Mouse (Mus musculus): Measurements from ENCODE around the gene Drg2. TPM values are rescaled to one million over a fixed set of nuclear protein-coding genes. Genes with fewer than 3 reads are reported as not detected.
"Not testable (repeated sequence)": the region's sequence is repeated elsewhere in the genome, so short reads cannot be mapped to it uniquely, and the experiment has no call there.

Drg2 gene
- polyA plus RNA-seq, 1 experiment from 2014 or later, result 117 TPM

DNA sequence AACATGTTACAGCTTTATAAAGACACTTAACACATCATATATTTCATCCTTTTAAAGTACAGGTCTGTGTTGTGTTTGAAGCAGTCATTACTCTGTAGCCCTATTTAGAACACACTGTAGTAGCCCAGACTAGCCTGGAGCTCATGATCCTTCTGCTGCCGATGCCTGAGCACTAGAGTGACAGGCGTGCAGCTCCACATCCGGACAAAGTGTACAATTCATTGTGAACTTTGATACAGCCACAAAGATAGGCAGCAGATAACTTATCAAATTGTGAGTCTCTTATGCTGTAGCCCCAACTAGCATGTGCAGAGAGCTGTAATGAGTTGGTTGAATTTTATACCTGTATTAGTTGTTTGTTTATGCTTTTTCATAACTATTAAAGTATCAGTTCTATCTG lies 26.8 kb upstream of the Drg2 start:
- no peak overlapping the region for H3K4me3 ChIP-seq (replicated peaks)
- no peaks in the 10 kb centered on the region for H3K27me3 ChIP-seq
- no peak overlapping the region for H3K4me2 ChIP-seq
- no peaks in the 10 kb centered on the region for H3K4me1 ChIP-seq (replicated peaks)
- ATAC-seq (ENCODE audit: insufficient number of reproducible peaks, insufficient read depth, low FRiP score, low TSS enrichment, low read depth), result no peak
- WGBS, result 93% methylated on average over 3 of the region's 3 CpGs
- H3K36me3 ChIP-seq, result peaks cover 62% of the 10 kb centered on the region
- no peak overlapping the region for H3K9ac ChIP-seq (replicated peaks)
- no peaks in the 10 kb centered on the region for H3K9me3 ChIP-seq
- no peak overlapping the region for H3K27ac ChIP-seq

DNA sequence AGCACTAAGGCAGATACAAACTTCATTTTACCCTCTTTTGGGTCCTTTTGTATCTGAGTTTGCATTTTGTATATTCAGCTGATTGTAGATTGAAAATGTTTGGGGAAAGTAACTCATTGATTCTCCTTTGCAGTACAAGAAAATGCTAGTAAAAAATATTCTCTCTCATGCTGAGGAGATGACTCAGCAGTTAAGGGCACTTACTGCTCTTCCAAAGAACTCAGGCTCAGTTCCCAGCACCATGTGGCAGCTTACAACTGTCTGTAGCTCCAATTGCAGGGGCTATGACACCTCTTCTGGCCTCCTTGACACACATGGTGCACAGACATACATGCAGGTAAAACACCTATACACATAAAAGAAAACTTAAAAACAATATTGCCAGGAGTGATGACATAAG lies 20.9 kb upstream of the Drg2 start:
- no peak for ATAC-seq (ENCODE audit: insufficient number of reproducible peaks, insufficient read depth, low FRiP score, low TSS enrichment, low read depth)
- no peaks in the 10 kb centered on the region for H3K4me1 ChIP-seq (replicated peaks)
- H3K27ac ChIP-seq, result no peak overlapping the region
- H3K9ac ChIP-seq (replicated peaks), result no peak overlapping the region
- no peak overlapping the region for H3K4me2 ChIP-seq
- H3K27me3 ChIP-seq, result no peaks in the 10 kb centered on the region
- H3K4me3 ChIP-seq (replicated peaks), result no peak overlapping the region
- no peaks in the 10 kb centered on the region for H3K9me3 ChIP-seq
- peaks cover 85% of the 10 kb centered on the region for H3K36me3 ChIP-seq

DNA sequence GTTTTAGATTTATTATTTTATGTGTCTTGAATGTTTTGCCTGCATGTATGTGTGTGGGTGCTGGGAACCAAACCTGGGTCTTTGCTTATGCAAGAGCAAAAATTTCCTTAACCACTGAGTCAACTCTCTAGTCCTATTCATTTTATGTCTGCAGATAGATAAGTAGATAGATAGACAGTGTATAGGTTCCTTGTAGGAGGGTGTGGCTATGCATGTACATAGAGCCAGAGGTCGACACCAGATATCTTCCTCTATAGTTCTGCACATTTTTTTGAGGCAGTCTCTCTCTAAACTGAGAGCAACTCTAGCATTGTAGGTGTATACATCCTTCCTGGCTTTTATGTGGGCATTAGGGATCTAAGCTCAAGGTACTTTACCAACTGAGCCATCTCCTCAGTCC lies 19.3 kb upstream of the Drg2 start:
- ATAC-seq (ENCODE audit: insufficient number of reproducible peaks, insufficient read depth, low FRiP score, low TSS enrichment, low read depth), result no peak
- 97% methylated on average over 1 of the region's 1 CpGs for WGBS
- no peak overlapping the region for H3K27ac ChIP-seq
- no peaks in the 10 kb centered on the region for H3K4me1 ChIP-seq (replicated peaks)
- no peak overlapping the region for H3K4me2 ChIP-seq
- no peak overlapping the region for H3K9ac ChIP-seq (replicated peaks)
- no peak overlapping the region for H3K4me3 ChIP-seq (replicated peaks)
- H3K27me3 ChIP-seq, result no peaks in the 10 kb centered on the region
- H3K36me3 ChIP-seq, result peaks cover 89% of the 10 kb centered on the region
- no peaks in the 10 kb centered on the region for H3K9me3 ChIP-seq

- H3K36me3 ChIP-seq, result peaks cover 91% of the 10 kb centered on the region
Observed at GRCm38 (mm10) chr11:60436618-60437017, 17.8 kb upstream of the Drg2 start.

DNA sequence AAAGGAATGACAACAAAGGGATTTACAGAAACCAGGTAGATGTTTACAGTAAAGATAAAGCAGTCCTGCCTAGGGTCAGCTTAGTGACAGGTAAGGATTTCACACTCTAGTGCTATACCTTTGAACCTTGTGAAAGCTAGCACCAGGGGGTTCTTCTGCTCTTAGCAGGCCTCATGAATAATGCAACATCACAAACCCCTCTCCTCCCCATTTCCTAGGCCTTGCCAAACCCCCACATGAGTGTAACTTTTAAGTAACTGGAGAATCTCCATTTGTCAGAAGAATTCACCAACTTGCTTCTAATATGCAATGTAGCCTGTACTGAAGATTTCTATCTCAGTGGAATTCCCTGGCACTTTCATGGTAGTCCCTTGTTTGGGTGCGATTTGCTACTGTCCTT lies 14.8 kb upstream of the Drg2 start:
- H3K4me3 ChIP-seq (replicated peaks); H3K27me3 ChIP-seq; ATAC-seq (ENCODE audit: insufficient number of reproducible peaks, insufficient read depth, low FRiP score, low TSS enrichment, low read depth); H3K9me3 ChIP-seq; H3K27ac ChIP-seq; H3K4me1 ChIP-seq (replicated peaks); H3K9ac ChIP-seq (replicated peaks); H3K4me2 ChIP-seq: not testable (repeated sequence)
- whole genome bisulfite sequencing, result 20% methylated on average over 1 of the region's 1 CpGs
- peaks cover 91% of the 10 kb centered on the region for H3K36me3 ChIP-seq

More at GRCm38 (mm10) chr11:60436618-60437017, 17.8 kb upstream of the Drg2 start:
- no peak for ATAC-seq (ENCODE audit: insufficient number of reproducible peaks, insufficient read depth, low FRiP score, low TSS enrichment, low read depth)
- no peak overlapping the region for H3K4me3 ChIP-seq (replicated peaks)
- H3K9ac ChIP-seq (replicated peaks), result no peak overlapping the region
- WGBS, result 86% methylated on average over 3 of the region's 3 CpGs
- no peaks in the 10 kb centered on the region for H3K4me1 ChIP-seq (replicated peaks)
- H3K4me2 ChIP-seq, result no peak overlapping the region
- H3K27me3 ChIP-seq, result no peaks in the 10 kb centered on the region
- H3K27ac ChIP-seq, result no peak overlapping the region
- H3K9me3 ChIP-seq, result no peaks in the 10 kb centered on the region

DNA sequence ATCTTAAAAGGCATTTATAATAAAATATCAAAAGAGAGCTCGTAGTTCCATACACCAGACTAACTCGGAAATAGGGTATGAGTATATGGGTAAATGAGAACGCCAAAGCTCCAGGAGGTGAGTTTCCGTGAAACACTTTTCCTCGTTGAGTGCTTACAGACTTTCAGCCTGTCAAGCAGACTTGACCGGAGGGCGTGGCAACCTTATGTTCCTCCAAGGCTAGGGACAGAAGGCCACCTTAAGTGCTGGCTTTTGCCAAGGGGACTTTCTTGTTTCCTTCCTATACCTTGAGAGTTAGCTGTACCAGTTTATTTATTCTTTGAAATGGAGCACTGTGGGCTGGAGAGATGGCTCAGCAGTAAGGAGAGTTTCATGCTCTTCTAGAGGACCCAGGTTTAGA lies 14.2 kb upstream of the Drg2 start:
- H3K36me3 ChIP-seq, result peaks cover 87% of the 10 kb centered on the region
- no peak for ATAC-seq (ENCODE audit: insufficient number of reproducible peaks, insufficient read depth, low FRiP score, low TSS enrichment, low read depth)
- H3K9ac ChIP-seq (replicated peaks), result no peak overlapping the region
- WGBS, result 26% methylated on average over 7 of the region's 7 CpGs
- no peak overlapping the region for H3K27ac ChIP-seq
- no peaks in the 10 kb centered on the region for H3K9me3 ChIP-seq
- no peaks in the 10 kb centered on the region for H3K27me3 ChIP-seq
- no peak overlapping the region for H3K4me2 ChIP-seq
- no peaks in the 10 kb centered on the region for H3K4me1 ChIP-seq (replicated peaks)
- no peak overlapping the region for H3K4me3 ChIP-seq (replicated peaks)

DNA sequence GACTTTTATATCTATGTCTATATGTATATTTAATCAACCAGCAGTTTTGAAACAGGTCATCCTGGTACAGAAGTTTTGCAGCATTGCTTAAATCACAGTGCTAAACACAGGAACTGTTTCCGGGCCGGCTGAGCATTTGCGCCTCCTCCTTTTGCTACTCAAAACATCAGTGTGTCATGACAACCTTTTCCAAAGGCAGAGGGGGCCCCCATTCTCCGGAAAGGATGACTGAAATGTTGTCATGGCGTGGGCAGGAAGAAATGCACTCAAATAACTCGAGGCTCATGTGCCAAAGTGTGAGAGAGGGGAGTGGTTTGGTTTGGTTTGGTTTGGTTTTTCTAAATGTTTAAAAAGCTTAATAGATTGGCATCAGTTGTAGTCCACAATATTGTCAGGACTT lies 11.5 kb upstream of the Drg2 start:
- ATAC-seq (ENCODE audit: insufficient number of reproducible peaks, insufficient read depth, low FRiP score, low TSS enrichment, low read depth), result no peak
- Histone ChIP-seq H3K4me2 (no peak overlapping the region), H3K27ac (no peak overlapping the region), H3K9ac (replicated peaks) (no peak overlapping the region), H3K36me3 (peaks cover 62% of the 10 kb centered on the region), H3K4me1 (replicated peaks) (no peaks in the 10 kb centered on the region), H3K4me3 (replicated peaks) (no peak overlapping the region), H3K27me3 (no peaks in the 10 kb centered on the region), H3K9me3 (no peaks in the 10 kb centered on the region)
- 86% methylated on average over 6 of the region's 6 CpGs for WGBS

GRCm38 (mm10) chr11:60444007-60444406 lies 10.4 kb upstream of the Drg2 start:
- H3K4me2 ChIP-seq, result no peak overlapping the region
- H3K27ac ChIP-seq, result no peak overlapping the region
- no peaks in the 10 kb centered on the region for H3K27me3 ChIP-seq
- no peaks in the 10 kb centered on the region for H3K4me1 ChIP-seq (replicated peaks)
- WGBS, result 86% methylated on average over 4 of the region's 4 CpGs
- H3K36me3 ChIP-seq, result peaks cover 51% of the 10 kb centered on the region
- H3K4me3 ChIP-seq (replicated peaks), result no peak overlapping the region
- no peaks in the 10 kb centered on the region for H3K9me3 ChIP-seq
- ATAC-seq (ENCODE audit: insufficient number of reproducible peaks, insufficient read depth, low FRiP score, low TSS enrichment, low read depth), result no peak
- no peak overlapping the region for H3K9ac ChIP-seq (replicated peaks)

DNA sequence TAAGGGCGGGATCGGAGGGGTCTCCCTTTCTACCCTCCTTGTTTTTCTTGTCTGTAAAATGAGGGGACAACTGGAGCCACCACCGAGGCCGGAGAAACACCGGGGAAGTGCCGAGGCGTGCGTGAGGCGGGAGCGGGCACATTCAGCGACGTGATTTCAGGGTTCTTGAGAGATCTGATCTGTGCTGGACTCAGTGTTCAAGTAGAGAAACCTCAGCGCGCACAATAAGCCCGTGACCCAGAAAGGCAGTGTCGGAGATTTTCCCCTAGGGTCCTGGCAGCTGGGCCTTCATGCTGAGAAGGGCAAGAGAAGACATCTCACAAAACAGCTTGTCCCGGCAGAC lies 325 bp downstream of the Drg2 start:
- Histone ChIP-seq H3K4me3 (replicated peaks) (peak overlapping the region; percentile 79), H3K4me2 (peak overlapping the region; percentile 93), H3K36me3 (peaks cover 39% of the 10 kb centered on the region), H3K27me3 (no peaks in the 10 kb centered on the region), H3K27ac (peak overlapping the region; percentile 64; the same call in 1 of the 2 replicates), H3K4me1 (replicated peaks) (peaks cover 7% of the 10 kb centered on the region), H3K9ac (replicated peaks) (peak overlapping the region; percentile 81), H3K9me3 (no peaks in the 10 kb centered on the region)
- WGBS, result under 1% methylated on average over 17 of the region's 17 CpGs
- ATAC-seq (ENCODE audit: insufficient number of reproducible peaks, insufficient read depth, low FRiP score, low TSS enrichment, low read depth), result no peak

DNA sequence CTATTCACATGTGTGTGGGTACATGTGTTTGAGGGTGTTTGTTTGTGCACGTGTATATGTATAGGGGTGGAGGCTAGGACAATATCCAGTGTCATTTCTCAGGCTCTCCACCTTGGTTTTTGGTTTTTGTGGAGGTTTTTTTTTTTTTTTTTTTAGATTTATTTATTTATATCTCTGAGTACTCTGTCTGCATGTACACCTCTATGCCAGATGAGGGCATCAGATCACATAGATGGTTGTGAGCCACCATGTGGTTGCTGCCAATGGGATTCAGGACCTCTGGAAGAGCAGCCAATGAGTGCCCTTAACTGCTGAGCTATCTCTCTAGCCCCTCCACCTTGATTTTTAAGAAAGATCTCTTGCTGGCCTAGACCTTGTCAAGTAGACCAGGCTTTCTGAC lies 3.6 kb downstream of the Drg2 start:
- H3K36me3 ChIP-seq, result peaks cover 72% of the 10 kb centered on the region
- H3K9ac ChIP-seq (replicated peaks), result no peak overlapping the region
- 86% methylated on average over 1 of the region's 1 CpGs for WGBS
- H3K27ac ChIP-seq, result no peak overlapping the region
- H3K27me3 ChIP-seq, result no peaks in the 10 kb centered on the region
- ATAC-seq (ENCODE audit: insufficient number of reproducible peaks, insufficient read depth, low FRiP score, low TSS enrichment, low read depth), result no peak
- no peak overlapping the region for H3K4me3 ChIP-seq (replicated peaks)
- no peak overlapping the region for H3K4me2 ChIP-seq
- H3K9me3 ChIP-seq, result no peaks in the 10 kb centered on the region
- H3K4me1 ChIP-seq (replicated peaks), result peaks cover 7% of the 10 kb centered on the region

DNA sequence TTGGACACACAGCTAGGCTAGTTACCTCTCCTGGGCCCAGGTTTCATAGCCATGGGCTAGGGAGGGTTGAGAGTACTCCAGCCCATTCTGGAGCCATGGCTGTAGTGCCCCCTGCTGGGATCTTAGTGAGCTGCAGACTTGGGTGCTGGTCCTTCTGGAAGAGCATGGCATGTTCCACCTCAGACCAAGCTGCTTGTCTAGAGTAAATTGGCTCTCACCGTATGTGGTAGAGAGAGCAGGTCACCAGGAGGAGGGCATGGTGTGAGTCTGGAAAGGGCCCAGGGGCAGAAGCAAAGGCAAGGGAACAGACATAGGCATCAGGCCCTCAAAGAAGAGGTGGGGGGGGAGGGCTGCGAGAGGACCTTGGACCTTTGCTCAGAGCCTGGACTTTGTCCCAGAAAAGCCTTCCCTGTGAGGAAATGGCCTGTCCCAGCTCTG lies 11.6 kb downstream of the Drg2 start:
- H3K36me3 ChIP-seq, result peaks cover 98% of the 10 kb centered on the region
- no peak overlapping the region for H3K4me2 ChIP-seq
- no peak for ATAC-seq (ENCODE audit: insufficient number of reproducible peaks, insufficient read depth, low FRiP score, low TSS enrichment, low read depth)
- H3K4me1 ChIP-seq (replicated peaks), result no peaks in the 10 kb centered on the region
- no peaks in the 10 kb centered on the region for H3K27me3 ChIP-seq
- H3K9me3 ChIP-seq, result no peaks in the 10 kb centered on the region
- H3K4me3 ChIP-seq (replicated peaks), result no peak overlapping the region
- no peak overlapping the region for H3K27ac ChIP-seq
- no peak overlapping the region for H3K9ac ChIP-seq (replicated peaks)
- 95% methylated on average over 2 of the region's 2 CpGs for WGBS

DNA sequence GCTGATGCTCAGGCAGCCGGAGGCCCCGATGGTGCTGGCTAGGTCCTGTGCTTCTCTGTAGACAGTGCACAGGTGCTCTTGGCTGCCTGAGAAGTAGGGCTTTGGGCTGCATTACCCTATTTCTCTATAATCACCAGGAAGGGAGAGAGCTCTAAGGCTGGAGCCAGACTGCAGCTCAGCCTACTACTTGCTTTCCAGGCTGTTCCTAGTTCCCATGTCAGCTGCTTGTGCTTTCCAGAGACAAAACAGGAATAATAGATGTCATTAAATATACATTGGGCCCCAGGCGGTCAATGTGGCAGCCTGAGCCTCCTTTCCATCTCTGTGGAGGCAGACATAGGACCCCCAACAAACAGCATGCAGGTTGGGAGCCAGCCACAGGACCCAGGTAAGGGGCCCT lies 14.6 kb downstream of the Drg2 start, which contains the start of gene Myo15:
TSS of gene Myo15 (plus strand) at position 301 of the 400 bp plus-strand sequence.
- Histone ChIP-seq H3K4me2 (no peak within 1 kb of the TSS), H3K9me3 (no peaks in the 10 kb centered on the region), H3K27ac (no peak within 1 kb of the TSS), H3K4me3 (replicated peaks) (no peak within 1 kb of the TSS), H3K27me3 (no peaks in the 10 kb centered on the region), H3K9ac (replicated peaks) (no peak within 1 kb of the TSS), H3K36me3 (peaks cover 70% of the 10 kb centered on the region), H3K4me1 (replicated peaks) (no peaks in the 10 kb centered on the region)
- 92% methylated on average over 3 of the region's 3 CpGs for WGBS
- ATAC-seq (ENCODE audit: insufficient number of reproducible peaks, insufficient read depth, low FRiP score, low TSS enrichment, low read depth), result no peak
